Mouse (Mus musculus) megakaryocyte, embryonic 14.5 days (primary cell): Measurements from ENCODE around the gene Tdrd9.

Experiments used
- FLI1 ChIP-seq: IDR thresholded peaks from 2 replicates; pipeline ENCODE4 v1.6.1; 2012; ENCODE audit warnings: low read length, inconsistent platforms, mixed read lengths
- GATA1 ChIP-seq: IDR thresholded peaks from 3 replicates; pipeline ENCODE4 v1.6.1; 2012; ENCODE audit warnings: mixed read lengths, low read length, inconsistent platforms, borderline replicate concordance

- TF ChIP-seq FLI1 = no peak
- no peak for TF ChIP-seq GATA1
Measured at GRCm38 (mm10) chr12:112106541-112106971, 135.2 kb downstream of the Tdrd9 start, which contains the start of gene Aspg.
